Mouse (Mus musculus) limb, embryonic 14.5 days (tissue): ENCODE data around the gene Dscaml1. TPM values are rescaled to one million over a fixed set of nuclear protein-coding genes. Genes with fewer than 3 reads are reported as not detected.

Experiments used
- ATAC-seq: fragments of 200-750 bp; cut with Nextera tagmentation; 2 replicates; pipeline ENCODE4 v1.8.0; 2017; ENCODE audit warnings: low read depth, moderate number of reproducible peaks, moderate TSS enrichment; ENCODE audit not compliant: low FRiP score
- DNase-seq: peaks from one replicate; pipeline ENCODE4 v3.0.0-alpha.2; 2015; ENCODE audit warnings: low spot score
- H3K27ac ChIP-seq: fragments of 300-500 bp; sonication (generic); replicated peaks from 2 replicates; pipeline ENCODE4 v1.5.1; 2014; ENCODE audit warnings: low read depth, mild to moderate bottlenecking, low read length, moderate library complexity, mixed read lengths
- H3K27me3 ChIP-seq: fragments of 300-500 bp; sonication (generic); 2 replicates; pipeline ENCODE4 v1.6.1; 2014; ENCODE audit warnings: low read length, mixed read lengths; ENCODE audit not compliant: control insufficient read depth, insufficient read depth
- H3K36me3 ChIP-seq: fragments of 300-500 bp; sonication (generic); 2 replicates; pipeline ENCODE4 v1.6.1; 2014; ENCODE audit warnings: mild to moderate bottlenecking, low read length, moderate library complexity, mixed read lengths; ENCODE audit not compliant: control insufficient read depth, insufficient read depth
- H3K4me1 ChIP-seq: fragments of 300-500 bp; sonication (generic); 2 replicates; pipeline ENCODE4 v1.6.1; 2014; ENCODE audit warnings: antibody characterized with exemption, low read length, mixed read lengths; ENCODE audit not compliant: control insufficient read depth, insufficient read depth
- H3K4me2 ChIP-seq: fragments of 300-500 bp; sonication (generic); replicated peaks from 2 replicates; pipeline ENCODE4 v1.6.1; 2014; ENCODE audit warnings: low read depth, mild to moderate bottlenecking, low read length, moderate library complexity; ENCODE audit not compliant: severe bottlenecking
- H3K4me3 ChIP-seq: fragments of 300-500 bp; sonication (generic); replicated peaks from 2 replicates; pipeline ENCODE4 v1.5.1; 2014; ENCODE audit warnings: low read length
- H3K9ac ChIP-seq: fragments of 300-500 bp; sonication (generic); 2 replicates; pipeline ENCODE4 v1.6.1; 2014; ENCODE audit warnings: mild to moderate bottlenecking, low read depth, low read length, moderate library complexity; ENCODE audit not compliant: severe bottlenecking
- H3K9me3 ChIP-seq: fragments of 300-500 bp; sonication (generic); 2 replicates; pipeline ENCODE4 v1.6.1; 2016; ENCODE audit warnings: low read length; ENCODE audit not compliant: control insufficient read depth
- POLR2A ChIP-seq: fragments of 200-500 bp; IDR thresholded peaks from 2 replicates; pipeline ENCODE4 v1.8.0; 2012; ENCODE audit warnings: inconsistent platforms, mild to moderate bottlenecking, moderate library complexity, borderline replicate concordance; ENCODE audit not compliant: insufficient read depth, insufficient read length; ENCODE audit errors: extremely low read depth
- WGBS: fragments of 180-500 bp; shearing (Covaris S2); extraction: QIAGEN DNeasy Blood & Tissue Kit; methylation state at CpG from one replicate; pipeline ENCODE4 v1.1.7; 2014; 5-methylcytosine and 5-hydroxymethylcytosine counted together
- polyA plus RNA-seq, 2 experiments: library from polyadenylated mRNA; depleted of rRNA in 1 of 2; stranded (reverse) in 1 of 2; unstranded in 1 of 2; fragments of >200 nt; fragmentation: Nextera tagmentation in 1 of 2; extraction: Ambion mirVana in 1 of 2; gene quantifications; 2 replicates each; pipeline versions ENCODE4 v1.2.1 to v1.2.3; 2012 to 2014

Gene Dscaml1
- polyA plus RNA-seq, 2 experiments, result 0.43 to 1.0 TPM

GRCm38 (mm10) chr9:45434171-45434570 lies 7.7 kb downstream of the Dscaml1 start:
- no peak overlapping the region for H3K9ac ChIP-seq
- H3K36me3 ChIP-seq, result no peaks in the 10 kb centered on the region
- no peak for TF ChIP-seq POLR2A
- no peaks in the 10 kb centered on the region for H3K9me3 ChIP-seq
- DNase-seq (no peak), ATAC-seq (no peak)
- no peak overlapping the region for H3K4me2 ChIP-seq
- H3K27me3 ChIP-seq, result peaks cover 37% of the 10 kb centered on the region
- no peak overlapping the region for H3K4me3 ChIP-seq
- 76% methylated on average over 2 of the region's 2 CpGs for WGBS
- H3K27ac ChIP-seq, result no peak overlapping the region
- H3K4me1 ChIP-seq, result peaks cover 14% of the 10 kb centered on the region

- no peak overlapping the region for H3K4me3 ChIP-seq
- no peaks in the 10 kb centered on the region for H3K27me3 ChIP-seq
- no peak for ATAC-seq
Measured at GRCm38 (mm10) chr9:45439025-45439424, 12.6 kb downstream of the Dscaml1 start.

GRCm38 (mm10) chr9:45440083-45440784 lies 13.8 kb downstream of the Dscaml1 start:
- H3K4me2 ChIP-seq, result no peak overlapping the region
- H3K9me3 ChIP-seq, result no peaks in the 10 kb centered on the region
- WGBS, result 73% methylated on average over 16 of the region's 16 CpGs
- DNase-seq (no peak), ATAC-seq (no peak)
- TF ChIP-seq POLR2A, result no peak
- no peak overlapping the region for H3K9ac ChIP-seq
- no peaks in the 10 kb centered on the region for H3K27me3 ChIP-seq
- no peaks in the 10 kb centered on the region for H3K36me3 ChIP-seq
- no peak overlapping the region for H3K27ac ChIP-seq
- peaks cover 3% of the 10 kb centered on the region for H3K4me1 ChIP-seq
- H3K4me3 ChIP-seq, result no peak overlapping the region

More at GRCm38 (mm10) chr9:45439025-45439424, 12.6 kb downstream of the Dscaml1 start:
- Histone ChIP-seq H3K9ac (no peak overlapping the region), H3K4me2 (no peak overlapping the region), H3K4me1 (no peaks in the 10 kb centered on the region), H3K9me3 (no peaks in the 10 kb centered on the region), H3K27ac (no peak overlapping the region), H3K36me3 (no peaks in the 10 kb centered on the region)
- DNase-seq, result no peak
- TF ChIP-seq POLR2A, result no peak
- 72% methylated on average over 4 of the region's 4 CpGs for WGBS

GRCm38 (mm10) chr9:45444251-45444798 lies 17.9 kb downstream of the Dscaml1 start:
- ATAC-seq (no peak), DNase-seq (no peak)
- WGBS, result 79% methylated on average over 5 of the region's 5 CpGs
- Histone ChIP-seq H3K4me1 (peaks cover 13% of the 10 kb centered on the region), H3K27me3 (peaks cover 8% of the 10 kb centered on the region), H3K4me3 (no peak overlapping the region), H3K9ac (no peak overlapping the region), H3K9me3 (no peaks in the 10 kb centered on the region), H3K27ac (no peak overlapping the region), H3K36me3 (no peaks in the 10 kb centered on the region), H3K4me2 (no peak overlapping the region)
- no peak for TF ChIP-seq POLR2A

GRCm38 (mm10) chr9:45449658-45450057 lies 23.2 kb downstream of the Dscaml1 start:
- Histone ChIP-seq H3K36me3 (no peaks in the 10 kb centered on the region), H3K9me3 (no peaks in the 10 kb centered on the region), H3K4me3 (no peak overlapping the region), H3K27me3 (peaks cover 8% of the 10 kb centered on the region), H3K27ac (no peak overlapping the region), H3K4me2 (no peak overlapping the region), H3K4me1 (peaks cover 13% of the 10 kb centered on the region), H3K9ac (no peak overlapping the region)
- TF ChIP-seq POLR2A, result no peak
- ATAC-seq, result no peak
- DNase-seq, result no peak
- 87% methylated on average over 4 of the region's 4 CpGs for WGBS
